Mouse (Mus musculus) kidney, postnatal 0 days (tissue): ENCODE results near the gene Spag9. TPM values are rescaled to one million over a fixed set of nuclear protein-coding genes. Genes with fewer than 3 reads are reported as not detected.

Experiments
- ATAC-seq: fragments of 200-750 bp; cut with Nextera tagmentation; replicated peaks from 2 replicates; pipeline ENCODE4 v1.8.0; 2017; ENCODE audit warnings: low read depth, moderate number of reproducible peaks, moderate TSS enrichment, moderate library complexity; ENCODE audit not compliant: low FRiP score
- DNase-seq: peaks from one replicate; pipeline ENCODE4 v3.0.0-alpha.2; 2016; ENCODE audit warnings: low spot score
- H3K27ac ChIP-seq: fragments of 300-500 bp; sonication (generic); 2 replicates; pipeline ENCODE4 v1.5.1; 2014; ENCODE audit warnings: mild to moderate bottlenecking
- H3K27me3 ChIP-seq: fragments of 300-500 bp; sonication (generic); 2 replicates; pipeline ENCODE4 v1.6.1; 2014; ENCODE audit warnings: low read length, mixed read lengths; ENCODE audit not compliant: insufficient read depth
- H3K36me3 ChIP-seq: fragments of 300-500 bp; sonication (generic); 2 replicates; pipeline ENCODE4 v1.6.1; 2014; ENCODE audit warnings: low read length, mixed read lengths; ENCODE audit not compliant: insufficient read depth
- H3K4me1 ChIP-seq: fragments of 300-500 bp; sonication (generic); replicated peaks from 2 replicates; pipeline ENCODE4 v1.6.1; 2014; ENCODE audit warnings: antibody characterized with exemption, low read length, mixed read lengths; ENCODE audit not compliant: insufficient read depth
- H3K4me2 ChIP-seq: fragments of 300-500 bp; sonication (generic); 2 replicates; pipeline ENCODE4 v1.6.1; 2014; ENCODE audit warnings: mild to moderate bottlenecking, low read length, moderate library complexity, mixed read lengths
- H3K4me3 ChIP-seq: fragments of 300-500 bp; sonication (generic); replicated peaks from 2 replicates; pipeline ENCODE4 v1.5.1; 2014; ENCODE audit warnings: low read depth, low read length
- H3K9ac ChIP-seq: fragments of 300-500 bp; sonication (generic); 2 replicates; pipeline ENCODE4 v1.6.1; 2014; ENCODE audit warnings: low read depth, low read length
- H3K9me3 ChIP-seq: fragments of 300-500 bp; sonication (generic); replicated peaks from 2 replicates; pipeline ENCODE4 v1.6.1; 2016; ENCODE audit warnings: low read length, inconsistent platforms, mixed read lengths
- CTCF ChIP-seq: IDR thresholded peaks from 2 replicates; pipeline ENCODE4 v1.5.1; 2016; ENCODE audit warnings: antibody characterized with exemption, low read depth, mild to moderate bottlenecking, moderate library complexity
- WGBS: fragments of 180-500 bp; shearing (Covaris S2); extraction: QIAGEN DNeasy Blood & Tissue Kit; methylation state at CpG from one replicate; pipeline ENCODE4 v1.1.7; 2014; 5-methylcytosine and 5-hydroxymethylcytosine counted together
- polyA plus RNA-seq: library from polyadenylated mRNA; unstranded; fragments of >200 nt; fragmentation: Nextera tagmentation; extraction: Ambion mirVana; gene quantifications from 2 replicates; pipeline ENCODE4 v1.2.1, GENCODE M21; 2015

The Spag9 gene
- polyA plus RNA-seq, 1 experiment from 2014 or later, result 59.8 TPM

- H3K9ac ChIP-seq, result 0 out of 2 replicates have a peak overlapping the region, but pooled peaks have one; percentile 8
- WGBS, result 61% methylated on average over 7 of the region's 7 CpGs
- no peaks in the 10 kb centered on the region for H3K27me3 ChIP-seq
- TF ChIP-seq CTCF, result no peak
- H3K27ac ChIP-seq, result peak overlapping the region; percentile 78
- H3K4me1 ChIP-seq, result peaks cover 15% of the 10 kb centered on the region
- no peak overlapping the region for H3K4me3 ChIP-seq
- no peak for DNase-seq
- no peak for ATAC-seq
- H3K9me3 ChIP-seq, result no peaks in the 10 kb centered on the region
- peak overlapping the region; percentile 1; the same call in 1 of the 2 replicates for H3K4me2 ChIP-seq
- no peaks in the 10 kb centered on the region for H3K36me3 ChIP-seq
Observed at GRCm38 (mm10) chr11:94159911-94160415, 164.1 kb downstream of the Spag9 start.

GRCm38 (mm10) chr11:94160443-94161266 is 164.8 kb downstream of the Spag9 start:
- no peaks in the 10 kb centered on the region for H3K36me3 ChIP-seq
- H3K9me3 ChIP-seq, result no peaks in the 10 kb centered on the region
- ATAC-seq, result peak; percentile 88
- peaks cover 15% of the 10 kb centered on the region for H3K4me1 ChIP-seq
- WGBS, result 16% methylated on average over 23 of the region's 23 CpGs
- no peaks in the 10 kb centered on the region for H3K27me3 ChIP-seq
- H3K9ac ChIP-seq, result no peak overlapping the region
- peak; percentile 91 for DNase-seq
- no peak overlapping the region for H3K4me3 ChIP-seq
- peak overlapping the region; percentile 1 for H3K4me2 ChIP-seq
- peak overlapping the region; percentile 78 for H3K27ac ChIP-seq
- no peak for TF ChIP-seq CTCF

GRCm38 (mm10) chr11:94161267-94161646 is 165.4 kb downstream of the Spag9 start:
- H3K27me3 ChIP-seq, result no peaks in the 10 kb centered on the region
- H3K9ac ChIP-seq, result no peak overlapping the region
- peak overlapping the region; percentile 78 for H3K27ac ChIP-seq
- ATAC-seq (peak; percentile 31), DNase-seq (peak; percentile 71)
- no peak for TF ChIP-seq CTCF
- peaks cover 15% of the 10 kb centered on the region for H3K4me1 ChIP-seq
- no peaks in the 10 kb centered on the region for H3K36me3 ChIP-seq
- WGBS, result 25% methylated on average over 9 of the region's 9 CpGs
- no peak overlapping the region for H3K4me3 ChIP-seq
- no peaks in the 10 kb centered on the region for H3K9me3 ChIP-seq
- peak overlapping the region; percentile 1; the same call in 1 of the 2 replicates for H3K4me2 ChIP-seq

GRCm38 (mm10) chr11:94161867-94162581 is 166.1 kb downstream of the Spag9 start:
- no peak for TF ChIP-seq CTCF
- DNase-seq (no peak), ATAC-seq (no peak)
- no peak overlapping the region for H3K4me2 ChIP-seq
- H3K9me3 ChIP-seq, result no peaks in the 10 kb centered on the region
- H3K4me1 ChIP-seq, result peaks cover 15% of the 10 kb centered on the region
- H3K27ac ChIP-seq, result peak overlapping the region; percentile 78
- no peak overlapping the region for H3K9ac ChIP-seq
- no peak overlapping the region for H3K4me3 ChIP-seq
- H3K27me3 ChIP-seq, result no peaks in the 10 kb centered on the region
- H3K36me3 ChIP-seq, result no peaks in the 10 kb centered on the region
- WGBS, result 84% methylated on average over 11 of the region's 11 CpGs

GRCm38 (mm10) chr11:94163005-94163767 is 167.3 kb downstream of the Spag9 start:
- 73% methylated on average over 9 of the region's 9 CpGs for WGBS
- no peak overlapping the region for H3K4me2 ChIP-seq
- no peaks in the 10 kb centered on the region for H3K36me3 ChIP-seq
- H3K4me3 ChIP-seq, result no peak overlapping the region
- TF ChIP-seq CTCF, result no peak
- no peaks in the 10 kb centered on the region for H3K9me3 ChIP-seq
- H3K9ac ChIP-seq, result no peak overlapping the region
- H3K4me1 ChIP-seq, result peaks cover 15% of the 10 kb centered on the region
- no peak overlapping the region for H3K27ac ChIP-seq
- DNase-seq, result no peak
- H3K27me3 ChIP-seq, result no peaks in the 10 kb centered on the region
- ATAC-seq, result no peak

- Histone ChIP-seq H3K4me3 (no peak overlapping the region), H3K27me3 (no peaks in the 10 kb centered on the region), H3K4me1 (peaks cover 6% of the 10 kb centered on the region), H3K4me2 (no peak overlapping the region), H3K9me3 (no peaks in the 10 kb centered on the region), H3K27ac (peak overlapping the region; percentile 74; the same call in 1 of the 2 replicates), H3K9ac (no peak overlapping the region), H3K36me3 (no peaks in the 10 kb centered on the region)
- WGBS, result 50% methylated on average over 4 of the region's 4 CpGs
- TF ChIP-seq CTCF, result no peak
- ATAC-seq (no peak), DNase-seq (no peak)
Observed at GRCm38 (mm10) chr11:94165745-94166144, 169.9 kb downstream of the Spag9 start.
